Mouse (Mus musculus) CD8-positive naive resting alpha-beta T cell, adult 2 months (primary cell): ENCODE data around the gene Farsa.

ENCODE experiments used
- DNase-seq, 2 experiments: peaks; one replicate each; pipeline ENCODE4 v3.0.0; 2022; ENCODE audit warnings: low read depth in 2 of 2, low spot score in 2 of 2

Farsa gene

DNA sequence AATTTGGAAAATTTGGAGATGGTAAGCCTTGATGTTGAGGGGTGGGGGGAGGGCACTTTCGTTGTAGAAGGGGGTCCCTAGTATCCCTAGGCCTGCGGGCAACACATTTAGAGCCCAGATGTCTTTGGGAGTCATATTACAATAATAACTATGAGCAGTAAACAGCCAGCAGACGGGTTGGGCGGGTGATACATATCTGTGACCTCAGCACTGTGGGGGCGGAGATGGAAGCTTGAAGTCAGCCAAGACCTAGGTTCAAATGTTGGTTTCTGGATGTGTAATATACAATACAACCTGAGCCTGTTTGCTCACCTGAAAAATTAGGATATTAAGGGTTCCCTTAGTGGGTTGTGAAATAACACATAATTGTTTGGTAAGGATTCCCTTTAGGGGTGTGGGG is 53.2 kb downstream of the Farsa start:
- DNase-seq, result no peak

- DNase-seq, result no peak
Measured at GRCm38 (mm10) chr8:84910551-84910950, 53.8 kb downstream of the Farsa start.

GRCm38 (mm10) chr8:84911854-84912253 is 55.1 kb downstream of the Farsa start:
- DNase-seq, result no peak

- no peak for DNase-seq
Measured at GRCm38 (mm10) chr8:84912391-84912790, 55.6 kb downstream of the Farsa start.

DNA sequence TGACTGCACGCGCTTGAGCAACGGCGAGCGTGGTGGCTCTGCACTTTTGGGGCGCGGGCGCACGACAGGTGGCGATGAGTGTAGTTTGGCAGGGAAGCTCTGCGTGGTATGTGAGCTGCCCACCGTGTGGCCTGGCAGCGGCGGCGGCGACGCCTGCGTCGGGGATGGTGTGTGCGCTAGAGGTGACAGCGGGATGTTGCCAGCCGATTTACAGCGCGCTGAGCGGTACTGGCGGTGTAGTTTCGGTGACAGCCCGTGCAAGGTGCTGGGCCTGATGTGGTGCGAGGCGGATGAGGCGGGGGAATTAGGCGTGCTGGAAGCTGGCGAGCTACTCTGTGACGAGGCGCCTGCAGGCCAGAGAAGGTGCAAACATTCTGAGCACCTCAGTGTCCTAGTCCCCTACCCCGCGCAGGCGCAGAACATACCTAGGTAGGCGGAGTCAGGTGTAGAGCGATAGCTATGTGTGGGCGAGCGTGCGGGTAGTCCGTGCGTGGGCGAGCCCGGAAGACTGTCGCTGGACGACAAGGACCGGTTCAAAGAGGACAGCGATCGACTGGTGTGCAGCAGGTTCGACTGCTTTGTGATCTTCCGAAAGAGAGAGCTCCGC is 56.2 kb downstream of the Farsa start:
- peak; percentile 74 to 78 for DNase-seq

DNA sequence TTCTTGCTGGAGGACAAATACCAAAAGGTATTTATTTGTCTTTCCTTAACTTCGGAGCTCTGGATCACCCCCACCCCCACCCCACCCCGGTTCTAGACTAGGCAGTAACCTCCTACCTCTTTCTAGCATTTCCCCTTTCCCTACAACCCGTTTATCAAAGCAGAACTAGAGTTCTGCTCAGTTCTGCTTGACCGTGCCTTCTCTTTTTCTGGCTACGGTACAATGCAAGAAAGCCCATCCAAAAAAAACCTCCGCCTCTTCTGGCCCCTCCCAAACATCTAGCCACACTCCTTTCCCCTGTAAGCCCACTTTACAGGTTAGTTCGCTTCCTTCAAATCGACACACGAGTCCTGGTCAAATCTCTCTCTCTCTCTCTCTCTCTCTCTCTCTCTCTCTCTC is 56.7 kb downstream of the Farsa start:
- no peak for DNase-seq

GRCm38 (mm10) chr8:84913960-84914359 is 57.2 kb downstream of the Farsa start:
- DNase-seq, result peak; percentile 55 to 58

DNA sequence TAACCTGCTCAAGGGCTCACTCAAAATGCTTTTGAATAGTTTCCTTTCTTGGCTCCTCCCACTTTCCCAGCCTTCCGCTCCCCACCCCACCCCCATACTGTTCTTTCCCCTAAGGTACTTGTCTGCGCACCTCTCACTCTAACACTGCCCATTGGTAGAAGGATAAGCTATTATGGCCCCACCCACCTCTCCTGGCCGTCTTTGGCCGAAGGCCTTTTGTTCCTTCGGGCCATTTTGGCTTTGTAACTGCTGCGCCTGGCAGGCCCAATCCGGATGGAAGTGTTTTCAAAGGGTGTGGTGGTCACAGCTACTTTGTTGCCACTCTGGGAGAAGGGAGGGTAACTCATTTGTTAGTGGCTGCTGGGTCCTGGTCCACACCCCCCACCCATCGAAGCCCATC is 58.5 kb downstream of the Farsa start:
- no peak for DNase-seq

DNA sequence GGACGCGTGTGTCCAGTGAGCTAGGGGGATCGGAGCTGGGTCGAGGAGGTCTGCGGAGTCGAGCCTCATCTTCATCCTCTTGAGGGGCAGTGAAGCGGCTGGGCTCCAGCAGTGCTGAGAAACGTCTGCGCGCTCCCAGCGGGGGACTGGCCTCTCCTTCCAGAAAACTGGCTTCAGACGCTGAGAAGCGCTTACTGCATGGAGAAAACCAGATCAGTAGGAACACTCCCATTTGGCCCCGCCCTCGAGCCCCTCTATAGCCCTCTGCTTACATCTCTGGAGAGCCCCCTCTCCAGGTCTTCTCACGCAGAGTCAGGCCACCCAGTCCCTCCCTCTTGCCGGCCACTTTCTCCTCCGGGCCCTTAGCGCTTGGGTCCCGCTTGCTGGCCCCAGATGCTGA is 61.0 kb downstream of the Farsa start:
- no peak for DNase-seq

- DNase-seq, result no peak
Measured at GRCm38 (mm10) chr8:84918646-84919045, 61.9 kb downstream of the Farsa start.
